Mouse (Mus musculus) skeletal muscle tissue, adult 2 months (tissue): Measurements from ENCODE around the gene Spon1.
A peak's percentile ranks its signal among the peaks of the same experiment; 100 is the strongest.

Experiments used
- DNase-seq: peaks from one replicate; pipeline ENCODE4 v3.0.0-alpha.2; 2012; ENCODE audit warnings: low read depth, low spot score

The Spon1 gene

GRCm38 (mm10) chr7:114060445-114060844 is 294.6 kb downstream of the Spon1 start:
- no peak for DNase-seq

GRCm38 (mm10) chr7:114062451-114062850 is 296.7 kb downstream of the Spon1 start:
- peak; percentile 72 for DNase-seq

- peak; percentile 15 for DNase-seq
Observed at GRCm38 (mm10) chr7:114063534-114063933, 297.7 kb downstream of the Spon1 start.

- no peak for DNase-seq
Observed at GRCm38 (mm10) chr7:114063966-114064365, 298.2 kb downstream of the Spon1 start.

GRCm38 (mm10) chr7:114065407-114066185 is 299.8 kb downstream of the Spon1 start:
- DNase-seq = no peak

GRCm38 (mm10) chr7:114066529-114067178 is 300.9 kb downstream of the Spon1 start:
- DNase-seq = peak; percentile 71

GRCm38 (mm10) chr7:114068956-114069533 is 303.2 kb downstream of the Spon1 start:
- DNase-seq = no peak

- DNase-seq = no peak
Observed at GRCm38 (mm10) chr7:114069726-114070457, 304.1 kb downstream of the Spon1 start.

- DNase-seq = no peak
Observed at GRCm38 (mm10) chr7:114070458-114070840, 304.7 kb downstream of the Spon1 start.

- no peak for DNase-seq
Observed at GRCm38 (mm10) chr7:114071395-114071794, 305.6 kb downstream of the Spon1 start.

- DNase-seq = peak; percentile 52
Observed at GRCm38 (mm10) chr7:114071851-114072616, 306.2 kb downstream of the Spon1 start.

- DNase-seq = no peak
Observed at GRCm38 (mm10) chr7:114074133-114074532, 308.3 kb downstream of the Spon1 start.

- no peak for DNase-seq
Observed at GRCm38 (mm10) chr7:114074595-114074994, 308.8 kb downstream of the Spon1 start.

GRCm38 (mm10) chr7:114079343-114079742 is 313.5 kb downstream of the Spon1 start:
- no peak for DNase-seq

- no peak for DNase-seq
Observed at GRCm38 (mm10) chr7:114080250-114080649, 314.5 kb downstream of the Spon1 start.

GRCm38 (mm10) chr7:114081633-114082420 is 316.0 kb downstream of the Spon1 start:
- DNase-seq = no peak

GRCm38 (mm10) chr7:114083088-114083487 is 317.3 kb downstream of the Spon1 start:
- no peak for DNase-seq

- DNase-seq = no peak
Observed at GRCm38 (mm10) chr7:114083760-114084159, 318.0 kb downstream of the Spon1 start.

GRCm38 (mm10) chr7:114086021-114086710 is 320.4 kb downstream of the Spon1 start:
- DNase-seq = no peak

- DNase-seq = no peak
Observed at GRCm38 (mm10) chr7:114087341-114087740, 321.5 kb downstream of the Spon1 start.
